Mouse (Mus musculus) embryonic facial prominence, embryonic 14.5 days (tissue): ENCODE measurements at regions not wholly inside any gene's neighbourhood (a gene's known extent, or its start where the extent isn't known, plus 50 kb on each side); places are given as distances from the start of the nearest gene placed in this dataset.
A peak's percentile ranks its signal among the peaks of the same experiment; 100 is the strongest.
"Not testable (repeated sequence)": the region's sequence is repeated elsewhere in the genome, so short reads cannot be mapped to it uniquely, and the experiment has no call there.

ENCODE experiments used
- ATAC-seq: fragments of 200-750 bp; cut with Nextera tagmentation; 2 replicates; pipeline ENCODE4 v1.8.0; 2017; ENCODE audit warnings: low read depth, moderate number of reproducible peaks, moderate TSS enrichment
- DNase-seq: peaks from one replicate; pipeline ENCODE4 v3.0.0-alpha.2; 2015; ENCODE audit warnings: low spot score
- H3K27ac ChIP-seq: fragments of 300-500 bp; sonication (generic); replicated peaks from 2 replicates; pipeline ENCODE4 v1.5.1; 2014; ENCODE audit warnings: low read depth, mild to moderate bottlenecking, low read length, moderate library complexity
- H3K27me3 ChIP-seq: fragments of 300-500 bp; sonication (generic); replicated peaks from 2 replicates; pipeline ENCODE4 v1.6.1; 2014; ENCODE audit warnings: low read length; ENCODE audit not compliant: control insufficient read depth, insufficient read depth
- H3K36me3 ChIP-seq: fragments of 300-500 bp; sonication (generic); 2 replicates; pipeline ENCODE4 v1.6.1; 2014; ENCODE audit warnings: low read length, mixed read lengths; ENCODE audit not compliant: control insufficient read depth, insufficient read depth
- H3K4me1 ChIP-seq: fragments of 300-500 bp; sonication (generic); 2 replicates; pipeline ENCODE4 v1.6.1; 2014; ENCODE audit warnings: antibody characterized with exemption, low read length; ENCODE audit not compliant: control insufficient read depth, insufficient read depth
- H3K4me2 ChIP-seq: fragments of 300-500 bp; sonication (generic); 2 replicates; pipeline ENCODE4 v1.6.1; 2014; ENCODE audit warnings: low read depth, mild to moderate bottlenecking, low read length, moderate library complexity, mixed read lengths
- H3K4me3 ChIP-seq: fragments of 300-500 bp; sonication (generic); 2 replicates; pipeline ENCODE4 v1.5.1; 2014; ENCODE audit warnings: low read depth, mild to moderate bottlenecking, low read length
- H3K9ac ChIP-seq: fragments of 300-500 bp; sonication (generic); 2 replicates; pipeline ENCODE4 v1.6.1; 2014; ENCODE audit warnings: low read depth, mild to moderate bottlenecking, low read length, moderate library complexity, mixed read lengths
- H3K9me3 ChIP-seq: fragments of 300-500 bp; sonication (generic); 2 replicates; pipeline ENCODE4 v1.6.1; 2016; ENCODE audit warnings: low read length; ENCODE audit not compliant: control insufficient read depth
- WGBS: fragments of 180-500 bp; shearing (Covaris S2); extraction: QIAGEN DNeasy Blood & Tissue Kit; methylation state at CpG from one replicate; pipeline ENCODE4 v1.1.7; 2014; 5-methylcytosine and 5-hydroxymethylcytosine counted together

- no peak for ATAC-seq
- Histone ChIP-seq H3K4me1 (no peaks in the 10 kb centered on the region), H3K4me2 (no peak overlapping the region), H3K9me3 (no peaks in the 10 kb centered on the region), H3K36me3 (no peaks in the 10 kb centered on the region), H3K27me3 (no peaks in the 10 kb centered on the region), H3K27ac (no peak overlapping the region), H3K9ac (no peak overlapping the region), H3K4me3 (no peak overlapping the region)
- WGBS = 62% methylated on average over 1 of the region's 1 CpGs
- DNase-seq = no peak
Observed at GRCm38 (mm10) chr10:15886150-15886549, 1168.1 kb upstream of the Gje1 start.

- no peak overlapping the region for H3K4me2 ChIP-seq
- 73% methylated on average over 2 of the region's 2 CpGs for WGBS
- H3K9ac ChIP-seq = no peak overlapping the region
- H3K27ac ChIP-seq = no peak overlapping the region
- DNase-seq (no peak), ATAC-seq (no peak)
- no peaks in the 10 kb centered on the region for H3K27me3 ChIP-seq
- no peaks in the 10 kb centered on the region for H3K36me3 ChIP-seq
- no peaks in the 10 kb centered on the region for H3K4me1 ChIP-seq
- H3K9me3 ChIP-seq = no peaks in the 10 kb centered on the region
- H3K4me3 ChIP-seq = no peak overlapping the region
Observed at GRCm38 (mm10) chr10:15868063-15868462, 1150.0 kb upstream of the Gje1 start.

- H3K9me3 ChIP-seq = no peaks in the 10 kb centered on the region
- DNase-seq (peak; percentile 71), ATAC-seq (no peak)
- no peak overlapping the region for H3K27ac ChIP-seq
- no peaks in the 10 kb centered on the region for H3K27me3 ChIP-seq
- no peaks in the 10 kb centered on the region for H3K36me3 ChIP-seq
- no peak overlapping the region for H3K4me3 ChIP-seq
- H3K4me1 ChIP-seq = no peaks in the 10 kb centered on the region
- no peak overlapping the region for H3K9ac ChIP-seq
- H3K4me2 ChIP-seq = no peak overlapping the region
Observed at GRCm38 (mm10) chr10:15866931-15867330, 1148.9 kb upstream of the Gje1 start.

- WGBS = 74% methylated on average over 3 of the region's 3 CpGs
- H3K36me3 ChIP-seq = no peaks in the 10 kb centered on the region
- no peak for ATAC-seq
Observed at GRCm38 (mm10) chr10:15841381-15841780, 1123.4 kb upstream of the Gje1 start.

GRCm38 (mm10) chr10:15832338-15832737, 1114.3 kb upstream of the Gje1 start:
- no peak for ATAC-seq
- no peak overlapping the region for H3K4me2 ChIP-seq
- H3K27ac ChIP-seq = no peak overlapping the region
- no peaks in the 10 kb centered on the region for H3K4me1 ChIP-seq
- H3K4me3 ChIP-seq = no peak overlapping the region
- H3K36me3 ChIP-seq = no peaks in the 10 kb centered on the region
- DNase-seq = no peak
- H3K9ac ChIP-seq = no peak overlapping the region
- H3K9me3 ChIP-seq = no peaks in the 10 kb centered on the region
- WGBS = 85% methylated on average over 2 of the region's 2 CpGs
- H3K27me3 ChIP-seq = no peaks in the 10 kb centered on the region

More at GRCm38 (mm10) chr10:15841381-15841780, 1123.4 kb upstream of the Gje1 start:
- Histone ChIP-seq H3K9me3 (no peaks in the 10 kb centered on the region), H3K4me3 (no peak overlapping the region), H3K27ac (no peak overlapping the region), H3K9ac (no peak overlapping the region), H3K4me2 (no peak overlapping the region), H3K27me3 (no peaks in the 10 kb centered on the region), H3K4me1 (no peaks in the 10 kb centered on the region)
- DNase-seq = no peak

- no peak overlapping the region for H3K4me3 ChIP-seq
- no peak overlapping the region for H3K27ac ChIP-seq
- H3K9me3 ChIP-seq = no peaks in the 10 kb centered on the region
- DNase-seq = no peak
- no peaks in the 10 kb centered on the region for H3K4me1 ChIP-seq
- H3K36me3 ChIP-seq = no peaks in the 10 kb centered on the region
- no peak overlapping the region for H3K9ac ChIP-seq
- 75% methylated on average over 1 of the region's 1 CpGs for WGBS
- no peak overlapping the region for H3K4me2 ChIP-seq
- no peak for ATAC-seq
- no peaks in the 10 kb centered on the region for H3K27me3 ChIP-seq
Observed at GRCm38 (mm10) chr10:15825457-15825856, 1107.4 kb upstream of the Gje1 start.

- no peaks in the 10 kb centered on the region for H3K27me3 ChIP-seq
- 82% methylated on average over 3 of the region's 3 CpGs for WGBS
- no peaks in the 10 kb centered on the region for H3K9me3 ChIP-seq
- H3K4me3 ChIP-seq = no peak overlapping the region
- ATAC-seq = no peak
- no peaks in the 10 kb centered on the region for H3K4me1 ChIP-seq
- H3K27ac ChIP-seq = no peak overlapping the region
- H3K4me2 ChIP-seq = no peak overlapping the region
- H3K9ac ChIP-seq = no peak overlapping the region
- H3K36me3 ChIP-seq = no peaks in the 10 kb centered on the region
- no peak for DNase-seq
Observed at GRCm38 (mm10) chr10:15807271-15807670, 1089.3 kb upstream of the Gje1 start.

- Histone ChIP-seq H3K4me1 (no peaks in the 10 kb centered on the region), H3K9ac (no peak overlapping the region), H3K36me3 (no peaks in the 10 kb centered on the region), H3K27ac (no peak overlapping the region), H3K4me2 (no peak overlapping the region), H3K27me3 (no peaks in the 10 kb centered on the region), H3K4me3 (no peak overlapping the region), H3K9me3 (no peaks in the 10 kb centered on the region)
- WGBS = 79% methylated on average over 2 of the region's 2 CpGs
- DNase-seq (no peak), ATAC-seq (no peak)
Observed at GRCm38 (mm10) chr10:15805791-15806190, 1087.8 kb upstream of the Gje1 start.

GRCm38 (mm10) chr10:15793185-15793584, 1075.2 kb upstream of the Gje1 start:
- H3K27me3 ChIP-seq, DNase-seq, H3K4me3 ChIP-seq, ATAC-seq, H3K9me3 ChIP-seq, H3K4me1 ChIP-seq, H3K36me3 ChIP-seq, H3K4me2 ChIP-seq, H3K9ac ChIP-seq, H3K27ac ChIP-seq: not testable (repeated sequence)
